Mouse (Mus musculus): Measurements from ENCODE around the gene Olfr316. TPM values are rescaled to one million over a fixed set of nuclear protein-coding genes. Genes with fewer than 3 reads are reported as not detected.
"Not testable (repeated sequence)": the region's sequence is repeated elsewhere in the genome, so short reads cannot be mapped to it uniquely, and the experiment has no call there.

Olfr316 gene
- not detected in 2 replicates for polyA plus RNA-seq (2012; rRNA removed)
- polyA plus RNA-seq (2014; fragmentation: Nextera tagmentation; extraction: Ambion mirVana): not detected in 2 replicates

- no peaks in the 10 kb centered on the region for H3K4me1 ChIP-seq (replicated peaks; ENCODE audit: control insufficient read depth in 2 of 2, insufficient read depth in 2 of 2, low read length in 1 of 2)
These were observed at the start of gene Olfr316 for GRCm38 (mm10) chr11:58752434-58752833. Olfr316 (plus strand) TSS chr11:58752734.

GRCm38 (mm10) chr11:58709086-58709485 is 43.4 kb upstream of the Olfr316 start:
- Histone ChIP-seq H3K4me1 (replicated peaks; ENCODE audit: control insufficient read depth in 2 of 2, insufficient read depth in 2 of 2, low read length in 1 of 2) (no peaks in the 10 kb centered on the region), H3K36me3 (replicated peaks; ENCODE audit: control insufficient read depth, insufficient read depth, low read depth) (no peaks in the 10 kb centered on the region), H3K4me3 (ENCODE audit: insufficient read depth in 1 of 2, low read depth in 2 of 2, low read length in 2 of 2) (no peak overlapping the region), H3K27me3 (ENCODE audit: control insufficient read depth, insufficient read depth, low read length) (no peaks in the 10 kb centered on the region), H3K9me3 (ENCODE audit: control insufficient read depth, low read length) (no peaks in the 10 kb centered on the region), H3K27ac (no peak overlapping the region), H3K9ac (replicated peaks) (no peak overlapping the region), H3K4me2 (ENCODE audit: low read depth) (no peak overlapping the region)
- WGBS (ENCODE audit: insufficient replicate concordance): 70% methylated on average over 11 of the region's 11 CpGs
- no peak for ATAC-seq (ENCODE audit: insufficient read depth)
- DNase-seq (ENCODE audit: low read depth in 3 of 3, low spot score in 3 of 3): no peak
- TF ChIP-seq CTCF (IDR thresholded peaks at IDR 0.05; ENCODE audit: low read depth) (no peak), EP300 (IDR thresholded peaks at IDR 0.05; ENCODE audit: low read depth) (no peak)

More at GRCm38 (mm10) chr11:58752434-58752833, at the start of gene Olfr316:
- WGBS (ENCODE audit: insufficient replicate concordance): 67% methylated on average over 2 of the region's 2 CpGs
- DNase-seq (ENCODE audit: low read depth in 3 of 3, low spot score in 3 of 3) (no peak), ATAC-seq (ENCODE audit: insufficient read depth) (no peak)
- H3K9me3 ChIP-seq (ENCODE audit: control insufficient read depth, low read length): no peaks in the 10 kb centered on the region
- H3K36me3 ChIP-seq (replicated peaks; ENCODE audit: control insufficient read depth, insufficient read depth, low read depth): no peaks in the 10 kb centered on the region
- TF ChIP-seq EP300 (IDR thresholded peaks at IDR 0.05; ENCODE audit: low read depth) (no peak), CTCF (IDR thresholded peaks at IDR 0.05; ENCODE audit: low read depth) (no peak)
- no peak within 1 kb of the TSS for H3K4me3 ChIP-seq (ENCODE audit: insufficient read depth in 1 of 2, low read depth in 2 of 2, low read length in 2 of 2)
- no peak within 1 kb of the TSS for H3K4me2 ChIP-seq (ENCODE audit: low read depth)
- H3K9ac ChIP-seq (replicated peaks): no peak within 1 kb of the TSS
- H3K27ac ChIP-seq: no peak within 1 kb of the TSS
- no peaks in the 10 kb centered on the region for H3K27me3 ChIP-seq (ENCODE audit: control insufficient read depth, insufficient read depth, low read length)

GRCm38 (mm10) chr11:58717723-58718122 is 34.8 kb upstream of the Olfr316 start:
- 65% methylated on average over 7 of the region's 7 CpGs for WGBS (ENCODE audit: insufficient replicate concordance)

GRCm38 (mm10) chr11:58719701-58720100 is 32.8 kb upstream of the Olfr316 start:
- TF ChIP-seq CTCF (IDR thresholded peaks at IDR 0.05; ENCODE audit: low read depth) (no peak), EP300 (IDR thresholded peaks at IDR 0.05; ENCODE audit: low read depth) (no peak)
- Histone ChIP-seq H3K9ac (replicated peaks) (no peak overlapping the region), H3K27ac (no peak overlapping the region), H3K4me2 (ENCODE audit: low read depth) (no peak overlapping the region), H3K4me3 (ENCODE audit: insufficient read depth in 1 of 2, low read depth in 2 of 2, low read length in 2 of 2) (no peak overlapping the region), H3K27me3 (ENCODE audit: control insufficient read depth, insufficient read depth, low read length) (no peaks in the 10 kb centered on the region), H3K36me3 (replicated peaks; ENCODE audit: control insufficient read depth, insufficient read depth, low read depth) (no peaks in the 10 kb centered on the region), H3K9me3 (ENCODE audit: control insufficient read depth, low read length) (no peaks in the 10 kb centered on the region), H3K4me1 (replicated peaks; ENCODE audit: control insufficient read depth in 2 of 2, insufficient read depth in 2 of 2, low read length in 1 of 2) (no peaks in the 10 kb centered on the region)
- DNase-seq (ENCODE audit: low read depth in 3 of 3, low spot score in 3 of 3) (no peak), ATAC-seq (ENCODE audit: insufficient read depth) (no peak)
- 62% methylated on average over 4 of the region's 4 CpGs for WGBS (ENCODE audit: insufficient replicate concordance)

More at GRCm38 (mm10) chr11:58717723-58718122, 34.8 kb upstream of the Olfr316 start:
- ATAC-seq (ENCODE audit: insufficient read depth); H3K27me3 ChIP-seq (ENCODE audit: control insufficient read depth, insufficient read depth, low read length); H3K4me1 ChIP-seq (replicated peaks; ENCODE audit: control insufficient read depth in 2 of 2, insufficient read depth in 2 of 2, low read length in 1 of 2); DNase-seq (ENCODE audit: low read depth in 3 of 3, low spot score in 3 of 3); H3K4me3 ChIP-seq (ENCODE audit: insufficient read depth in 1 of 2, low read depth in 2 of 2, low read length in 2 of 2); H3K9ac ChIP-seq (replicated peaks); H3K27ac ChIP-seq; H3K9me3 ChIP-seq (ENCODE audit: control insufficient read depth, low read length); H3K4me2 ChIP-seq (ENCODE audit: low read depth); H3K36me3 ChIP-seq (replicated peaks; ENCODE audit: control insufficient read depth, insufficient read depth, low read depth): not testable (repeated sequence)

GRCm38 (mm10) chr11:58723914-58724313 is 28.6 kb upstream of the Olfr316 start, which contains the start of gene Olfr318:
Olfr318 (minus strand) TSS chr11:58724014.
- Histone ChIP-seq H3K4me1 (replicated peaks; ENCODE audit: control insufficient read depth in 2 of 2, insufficient read depth in 2 of 2, low read length in 1 of 2) (no peaks in the 10 kb centered on the region), H3K9ac (replicated peaks) (no peak within 1 kb of the TSS), H3K4me3 (ENCODE audit: insufficient read depth in 1 of 2, low read depth in 2 of 2, low read length in 2 of 2) (no peak within 1 kb of the TSS), H3K27ac (no peak within 1 kb of the TSS), H3K9me3 (ENCODE audit: control insufficient read depth, low read length) (no peaks in the 10 kb centered on the region), H3K4me2 (ENCODE audit: low read depth) (no peak within 1 kb of the TSS), H3K36me3 (replicated peaks; ENCODE audit: control insufficient read depth, insufficient read depth, low read depth) (no peaks in the 10 kb centered on the region), H3K27me3 (ENCODE audit: control insufficient read depth, insufficient read depth, low read length) (no peaks in the 10 kb centered on the region)
- no peak for ATAC-seq (ENCODE audit: insufficient read depth)
- no peak for DNase-seq (ENCODE audit: low read depth in 3 of 3, low spot score in 3 of 3)
- TF ChIP-seq CTCF (IDR thresholded peaks at IDR 0.05; ENCODE audit: low read depth) (no peak), EP300 (IDR thresholded peaks at IDR 0.05; ENCODE audit: low read depth) (no peak)

GRCm38 (mm10) chr11:58727896-58728650 is 24.5 kb upstream of the Olfr316 start:
- DNase-seq (ENCODE audit: low read depth in 3 of 3, low spot score in 3 of 3): not testable (repeated sequence)

More at GRCm38 (mm10) chr11:58727896-58728650, 24.5 kb upstream of the Olfr316 start:
- not testable (repeated sequence) for ATAC-seq (ENCODE audit: insufficient read depth); H3K4me1 ChIP-seq (replicated peaks; ENCODE audit: control insufficient read depth in 2 of 2, insufficient read depth in 2 of 2, low read length in 1 of 2); H3K27ac ChIP-seq; H3K4me3 ChIP-seq (ENCODE audit: insufficient read depth in 1 of 2, low read depth in 2 of 2, low read length in 2 of 2); H3K4me2 ChIP-seq (ENCODE audit: low read depth); H3K36me3 ChIP-seq (replicated peaks; ENCODE audit: control insufficient read depth, insufficient read depth, low read depth); H3K9me3 ChIP-seq (ENCODE audit: control insufficient read depth, low read length); H3K9ac ChIP-seq (replicated peaks); H3K27me3 ChIP-seq (ENCODE audit: control insufficient read depth, insufficient read depth, low read length)
- WGBS (ENCODE audit: insufficient replicate concordance): 58% methylated on average over 6 of the region's 6 CpGs

All from liver, embryonic 14.5 days (tissue).